Mouse (Mus musculus) liver, embryonic 11.5 days (tissue): ENCODE measurements around the gene Fam3b. TPM values are rescaled to one million over a fixed set of nuclear protein-coding genes. Genes with fewer than 3 reads are reported as not detected.

Source experiments
- ATAC-seq: fragments of 200-750 bp; cut with Nextera tagmentation; replicated peaks from 2 replicates; pipeline ENCODE4 v1.8.0; 2017; ENCODE audit warnings: moderate number of reproducible peaks, mild to moderate bottlenecking, moderate TSS enrichment, moderate library complexity; ENCODE audit not compliant: low FRiP score
- DNase-seq: peaks from one replicate; pipeline ENCODE4 v3.0.0-alpha.2; 2017; ENCODE audit warnings: low spot score
- H3K27ac ChIP-seq: fragments of 300-500 bp; sonication (generic); 2 replicates; pipeline ENCODE4 v1.5.1; 2014; ENCODE audit warnings: mild to moderate bottlenecking, low read depth, low read length, control low read depth
- H3K27me3 ChIP-seq: fragments of 300-500 bp; sonication (generic); replicated peaks from 2 replicates; pipeline ENCODE4 v1.6.1; 2014; ENCODE audit warnings: low read length, mixed read lengths; ENCODE audit not compliant: control insufficient read depth, insufficient read depth
- H3K36me3 ChIP-seq: fragments of 300-500 bp; sonication (generic); 2 replicates; pipeline ENCODE4 v1.6.1; 2014; ENCODE audit warnings: mild to moderate bottlenecking, low read length, moderate library complexity, mixed read lengths; ENCODE audit not compliant: control insufficient read depth, insufficient read depth
- H3K4me1 ChIP-seq: fragments of 300-500 bp; sonication (generic); replicated peaks from 2 replicates; pipeline ENCODE4 v1.6.1; 2014; ENCODE audit warnings: low read length, mixed read lengths; ENCODE audit not compliant: control insufficient read depth, insufficient read depth
- H3K4me2 ChIP-seq: fragments of 300-500 bp; sonication (generic); 2 replicates; pipeline ENCODE4 v1.6.1; 2014; ENCODE audit warnings: mild to moderate bottlenecking, control low read depth, moderate library complexity
- H3K4me3 ChIP-seq: fragments of 300-500 bp; sonication (generic); 2 replicates; pipeline ENCODE4 v1.5.1; 2014; ENCODE audit warnings: low read depth, low read length, control low read depth
- H3K9ac ChIP-seq: fragments of 300-500 bp; sonication (generic); 2 replicates; pipeline ENCODE4 v1.6.1; 2014; ENCODE audit warnings: low read depth, low read length, control low read depth
- H3K9me3 ChIP-seq: fragments of 300-500 bp; sonication (generic); 2 replicates; pipeline ENCODE4 v1.6.1; 2016; ENCODE audit warnings: low read length, inconsistent platforms, mixed read lengths; ENCODE audit not compliant: control insufficient read depth
- WGBS: fragments of 180-500 bp; shearing (Covaris S2); extraction: QIAGEN DNeasy Blood & Tissue Kit; methylation state at CpG from one replicate; pipeline ENCODE4 v1.1.7; 2014; 5-methylcytosine and 5-hydroxymethylcytosine counted together
- polyA plus RNA-seq: library from polyadenylated mRNA; unstranded; fragments of >200 nt; fragmentation: Nextera tagmentation; extraction: Ambion mirVana; gene quantifications from 2 replicates; pipeline ENCODE4 v1.2.1, GENCODE M21; 2014

Gene Fam3b
- polyA plus RNA-seq: not detected in 2 replicates

DNA sequence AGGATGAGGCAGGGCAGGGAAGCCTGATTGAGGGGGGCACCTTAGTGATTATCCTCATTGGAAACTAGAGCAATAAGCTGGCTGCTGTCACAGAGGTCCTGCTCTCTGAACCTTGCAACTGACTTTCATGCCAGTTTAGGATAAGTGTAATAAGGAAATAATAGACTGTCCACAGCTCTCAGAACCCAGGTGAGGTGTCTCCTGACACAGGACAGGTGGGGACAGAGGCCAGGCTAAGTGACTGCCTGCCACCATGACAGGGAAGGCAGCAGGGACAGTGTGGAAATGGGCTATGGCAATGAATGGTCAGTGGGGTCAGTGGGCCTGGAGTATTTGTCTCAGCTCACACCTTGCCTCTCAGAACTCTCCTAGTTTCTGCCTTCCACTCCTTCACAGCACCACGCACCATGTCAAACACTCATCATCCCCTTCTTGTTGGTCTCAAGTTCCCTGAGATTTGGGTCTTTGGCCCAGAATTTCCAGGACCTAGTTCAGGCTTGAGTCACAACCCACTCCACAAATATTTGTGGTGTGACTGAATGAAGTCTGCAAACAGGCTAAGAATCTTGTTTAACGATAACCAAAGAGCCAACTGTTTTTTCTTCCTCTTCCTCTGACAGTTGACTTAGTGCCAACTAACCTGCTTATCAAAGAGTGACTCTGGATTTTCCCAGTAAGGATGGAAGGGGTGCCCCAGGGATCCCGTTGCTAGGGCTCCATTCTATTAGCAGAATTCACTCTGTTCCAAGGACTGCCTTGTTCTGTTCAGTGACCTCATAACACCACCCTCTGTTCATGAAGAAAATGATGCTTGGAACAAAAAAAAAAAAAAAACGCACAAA, at the start of gene Fam3b:
TSS of gene Fam3b (minus strand) at position 718 of the 842 bp plus-strand sequence.
- H3K4me1 ChIP-seq: no peaks in the 10 kb centered on the region
- no peaks in the 10 kb centered on the region for H3K27me3 ChIP-seq
- no peaks in the 10 kb centered on the region for H3K36me3 ChIP-seq
- H3K9ac ChIP-seq: no peak within 1 kb of the TSS
- WGBS: 64% methylated on average over 4 of the region's 4 CpGs
- no peak for DNase-seq
- ATAC-seq: no peak
- H3K9me3 ChIP-seq: no peaks in the 10 kb centered on the region
- H3K4me2 ChIP-seq: no peak within 1 kb of the TSS
- no peak within 1 kb of the TSS for H3K4me3 ChIP-seq
- no peak within 1 kb of the TSS for H3K27ac ChIP-seq

- H3K27me3 ChIP-seq: no peaks in the 10 kb centered on the region
- no peak overlapping the region for H3K4me3 ChIP-seq
- no peak overlapping the region for H3K4me2 ChIP-seq
- no peak overlapping the region for H3K9ac ChIP-seq
- DNase-seq (no peak), ATAC-seq (no peak)
- 76% methylated on average over 4 of the region's 4 CpGs for WGBS
- H3K36me3 ChIP-seq: no peaks in the 10 kb centered on the region
- H3K27ac ChIP-seq: no peak overlapping the region
- no peaks in the 10 kb centered on the region for H3K9me3 ChIP-seq
- no peaks in the 10 kb centered on the region for H3K4me1 ChIP-seq
Observed at GRCm38 (mm10) chr16:97544340-97544739, 29.7 kb upstream of the Fam3b start.

GRCm38 (mm10) chr16:97536859-97537258, 22.2 kb upstream of the Fam3b start:
- H3K9me3 ChIP-seq: no peaks in the 10 kb centered on the region
- H3K36me3 ChIP-seq: no peaks in the 10 kb centered on the region
- H3K27ac ChIP-seq: no peak overlapping the region
- no peak overlapping the region for H3K4me3 ChIP-seq
- peaks cover 20% of the 10 kb centered on the region for H3K4me1 ChIP-seq
- H3K4me2 ChIP-seq: no peak overlapping the region
- no peak overlapping the region for H3K9ac ChIP-seq
- no peaks in the 10 kb centered on the region for H3K27me3 ChIP-seq
- DNase-seq: no peak
- 0 out of 2 replicates have a peak, but pooled peaks have one; percentile 16 for ATAC-seq
- 33% methylated on average over 1 of the region's 1 CpGs for WGBS

DNA sequence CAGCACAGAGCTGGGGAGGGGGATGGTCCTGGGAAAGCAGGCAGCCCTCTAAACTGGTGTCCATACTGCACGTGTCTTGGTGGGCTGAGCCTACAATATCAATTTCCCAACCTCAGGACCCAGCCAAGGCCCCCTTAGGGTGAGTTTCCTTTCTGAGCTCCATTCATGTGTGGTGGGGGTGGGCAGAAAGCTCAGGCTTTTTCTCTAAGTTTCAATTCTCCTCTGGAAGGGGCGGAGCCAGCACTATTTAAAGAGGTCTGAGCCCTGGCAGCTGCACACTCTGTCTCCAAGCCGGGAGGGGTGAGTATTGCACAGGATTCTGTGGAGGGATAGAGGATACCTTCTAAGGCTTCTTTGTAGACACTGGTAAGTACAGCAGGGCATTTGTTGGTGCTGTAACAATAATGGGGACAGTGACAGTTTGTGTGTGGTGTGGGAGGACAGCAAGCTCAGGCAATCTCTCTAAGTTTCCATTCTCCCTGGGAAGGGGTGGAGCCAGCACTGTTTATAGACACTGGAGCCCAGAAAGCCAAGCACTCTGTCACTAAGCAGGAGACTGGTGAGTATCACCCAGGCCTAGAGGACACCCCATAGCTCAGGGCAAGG, 21.3 kb upstream of the Fam3b start:
- Histone ChIP-seq H3K4me3 (0 out of 2 replicates have a peak overlapping the region, but pooled peaks have one; percentile 10), H3K4me1 (peaks cover 20% of the 10 kb centered on the region), H3K9me3 (no peaks in the 10 kb centered on the region), H3K4me2 (peak overlapping the region; percentile 38; the same call in 1 of the 2 replicates), H3K9ac (no peak overlapping the region), H3K27ac (peak overlapping the region; percentile 28; the same call in 1 of the 2 replicates), H3K36me3 (no peaks in the 10 kb centered on the region), H3K27me3 (no peaks in the 10 kb centered on the region)
- DNase-seq: peak; percentile 51
- 9% methylated on average over 3 of the region's 3 CpGs for WGBS
- ATAC-seq: peak; percentile 65

DNA sequence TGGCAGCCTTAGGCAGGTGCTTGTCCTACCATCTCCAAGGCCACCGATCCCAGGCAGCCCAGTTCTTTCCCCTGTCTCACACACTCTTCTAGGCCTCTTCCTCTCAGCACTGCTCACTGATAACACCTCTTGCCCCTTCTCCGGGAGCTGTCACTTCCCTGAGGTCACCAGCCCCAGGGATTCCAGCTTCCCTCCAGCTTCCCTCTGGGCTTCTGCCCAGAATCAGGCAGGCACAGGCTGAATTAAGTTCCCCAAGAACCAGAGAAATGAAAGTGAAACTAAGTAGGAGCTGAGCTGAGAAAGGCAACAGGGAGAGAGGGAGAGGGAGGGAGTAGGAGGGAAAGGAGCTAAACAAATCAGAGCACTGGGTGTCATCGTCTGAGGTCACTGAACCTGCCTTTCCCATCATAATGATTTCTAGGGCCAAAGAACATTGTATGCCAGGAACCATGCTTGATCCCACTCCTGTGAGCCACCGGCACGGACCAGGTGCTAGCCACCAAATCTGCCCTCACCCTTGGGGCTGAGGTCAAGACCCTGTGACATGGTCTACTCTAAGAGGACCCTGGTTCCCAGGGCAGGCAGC, 20.4 kb upstream of the Fam3b start:
- no peaks in the 10 kb centered on the region for H3K36me3 ChIP-seq
- 25% methylated on average over 5 of the region's 5 CpGs for WGBS
- peak overlapping the region; percentile 28; the same call in 1 of the 2 replicates for H3K27ac ChIP-seq
- peak overlapping the region; percentile 54 for H3K4me2 ChIP-seq
- no peaks in the 10 kb centered on the region for H3K9me3 ChIP-seq
- ATAC-seq: 0 out of 2 replicates have a peak, but pooled peaks have one; percentile 13
- no peak overlapping the region for H3K9ac ChIP-seq
- H3K27me3 ChIP-seq: no peaks in the 10 kb centered on the region
- 0 out of 2 replicates have a peak overlapping the region, but pooled peaks have one; percentile 7 for H3K4me3 ChIP-seq
- peaks cover 20% of the 10 kb centered on the region for H3K4me1 ChIP-seq
- DNase-seq: peak; percentile 36

- 27% methylated on average over 1 of the region's 1 CpGs for WGBS
- H3K9ac ChIP-seq: no peak overlapping the region
- H3K4me3 ChIP-seq: no peak overlapping the region
- ATAC-seq (no peak), DNase-seq (no peak)
- H3K27me3 ChIP-seq: no peaks in the 10 kb centered on the region
- no peak overlapping the region for H3K27ac ChIP-seq
- H3K4me2 ChIP-seq: peak overlapping the region; percentile 54
- H3K36me3 ChIP-seq: no peaks in the 10 kb centered on the region
- H3K4me1 ChIP-seq: peaks cover 20% of the 10 kb centered on the region
- no peaks in the 10 kb centered on the region for H3K9me3 ChIP-seq
Observed at GRCm38 (mm10) chr16:97534448-97534847, 19.8 kb upstream of the Fam3b start.

DNA sequence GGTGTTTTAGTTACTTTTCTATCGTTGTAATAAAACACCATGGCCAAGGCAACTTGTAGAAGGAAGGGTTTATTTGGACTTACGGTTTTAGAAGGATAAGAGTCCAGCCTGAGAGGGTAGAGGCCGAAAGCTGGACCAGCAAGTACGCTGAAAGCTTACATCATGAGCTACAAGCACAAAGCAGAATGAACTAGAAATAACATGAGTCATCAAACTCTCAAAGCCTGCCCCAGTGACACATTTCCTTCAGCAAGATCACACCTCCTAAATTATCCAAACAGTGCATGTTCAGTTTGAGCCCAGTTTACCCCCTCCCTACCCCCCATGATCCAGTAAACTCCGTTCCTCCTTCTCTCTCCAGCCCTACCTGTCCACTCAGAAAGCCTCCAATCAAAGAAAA, 19.1 kb upstream of the Fam3b start:
- peaks cover 20% of the 10 kb centered on the region for H3K4me1 ChIP-seq
- no peak for DNase-seq
- H3K9me3 ChIP-seq: no peaks in the 10 kb centered on the region
- no peak overlapping the region for H3K27ac ChIP-seq
- no peaks in the 10 kb centered on the region for H3K27me3 ChIP-seq
- no peak overlapping the region for H3K4me2 ChIP-seq
- ATAC-seq: no peak
- H3K36me3 ChIP-seq: no peaks in the 10 kb centered on the region
- WGBS: 85% methylated on average over 5 of the region's 5 CpGs
- H3K4me3 ChIP-seq: no peak overlapping the region
- H3K9ac ChIP-seq: no peak overlapping the region

GRCm38 (mm10) chr16:97533126-97533525, 18.5 kb upstream of the Fam3b start:
- no peak for ATAC-seq
- WGBS: 86% methylated on average over 1 of the region's 1 CpGs
- no peak for DNase-seq
- Histone ChIP-seq H3K4me3 (no peak overlapping the region), H3K36me3 (no peaks in the 10 kb centered on the region), H3K27me3 (no peaks in the 10 kb centered on the region), H3K9ac (no peak overlapping the region), H3K27ac (no peak overlapping the region), H3K4me2 (no peak overlapping the region), H3K4me1 (peaks cover 20% of the 10 kb centered on the region), H3K9me3 (no peaks in the 10 kb centered on the region)
